ENCODE assay signal across 8 mouse cellular contexts in genomic region chr17:34555483-34555882, GRCm38 (mm10). TPM values are rescaled to one million over a fixed set of nuclear protein-coding genes. Genes with fewer than 3 reads are reported as not detected.
DNase-seq lines count a peak whose midpoint lies in the region; TF ChIP-seq lines count a peak whose summit lies in the region.

No protein-coding gene starts in this region.

- H3K4me3 ChIP-seq in limb, embryonic 10.5 days: no peak overlapping the region
- H3K4me3 ChIP-seq in olfactory bulb, adult 2 months (ENCODE audit: insufficient read depth, low read depth, low read length): no peak overlapping the region

- H3K9me3 ChIP-seq in limb, embryonic 10.5 days (replicated peaks): no peaks in the 10 kb centered on the region

- peaks cover 6% of the 10 kb centered on the region; the same call in 1 of the 2 replicates for H3K4me1 ChIP-seq in limb, embryonic 10.5 days
- no peaks in the 10 kb centered on the region for H3K4me1 ChIP-seq in olfactory bulb, adult 2 months (ENCODE audit: control insufficient read depth, insufficient read depth, low read length)

- 26% methylated on average over 5 of the region's 5 CpGs for WGBS in limb, embryonic 10.5 days
- 17% methylated on average over 5 of the region's 5 CpGs for WGBS in olfactory bulb, adult 2 months

- no peaks in the 10 kb centered on the region for H3K36me3 ChIP-seq in limb, embryonic 10.5 days

- TF ChIP-seq CTCF in olfactory bulb, adult 2 months (IDR thresholded peaks at IDR 0.05; ENCODE audit: insufficient read depth, low read depth, low read length): peak; percentile 55

- TF ChIP-seq POLR2A in olfactory bulb, adult 2 months (IDR thresholded peaks at IDR 0.05; ENCODE audit: insufficient read depth, low read depth, low read length): no peak

- H3K27me3 ChIP-seq in limb, embryonic 10.5 days (ENCODE audit: low read depth, poor library complexity, severe bottlenecking): no peaks in the 10 kb centered on the region

- H3K27ac ChIP-seq in limb, embryonic 10.5 days: no peak overlapping the region
- no peak overlapping the region for H3K27ac ChIP-seq in olfactory bulb, adult 2 months (ENCODE audit: insufficient read depth, low read depth, low read length)

- DNase-seq in B cell, adult 2 months: peak; percentile 90 to 91
- DNase-seq in MEL-GATA-1-ER (ENCODE audit: extremely low read depth, low read depth): peak; percentile 39
- DNase-seq in cerebellum, adult 18-20 months: peak; percentile 73 to 79
- DNase-seq in frontal cortex, postnatal 36 days (ENCODE audit: low spot score in 2 of 2): peak; percentile 68 to 77
- DNase-seq in kidney, adult 18-20 months: peak; percentile 84
- DNase-seq in limb, embryonic 10.5 days (ENCODE audit: low spot score): peak; percentile 86
- peak; percentile 81 for DNase-seq in thymus, postnatal 14 days

RNA-seq across cellular contexts. Expression of gene Notch4, which starts 8.6 kb away (rescaled TPM):
- polyA plus RNA-seq in limb, embryonic 10.5 days (2016; fragmentation: Nextera tagmentation; extraction: Ambion mirVana): 6.4 and 8.2 TPM in 2 replicates
- polyA plus RNA-seq in olfactory bulb, adult 2 months (2012; ENCODE audit: insufficient read depth, insufficient read length, low replicate concordance, missing spikeins): not detected in 2 replicates

RNA-seq across cellular contexts. Expression of gene Gpsm3, which starts 34.1 kb away (rescaled TPM):
- polyA plus RNA-seq in limb, embryonic 10.5 days (2016; fragmentation: Nextera tagmentation; extraction: Ambion mirVana): 4.8 and 10.5 TPM in 2 replicates
- polyA plus RNA-seq in olfactory bulb, adult 2 months (2012; ENCODE audit: insufficient read depth, insufficient read length, low replicate concordance, missing spikeins): not detected in 2 replicates

RNA-seq across cellular contexts. Expression of gene Pbx2, which starts 35.6 kb away (rescaled TPM):
- 19.9 and 22.5 TPM in 2 replicates for polyA plus RNA-seq in limb, embryonic 10.5 days (2016; fragmentation: Nextera tagmentation; extraction: Ambion mirVana)
- not detected in 2 replicates for polyA plus RNA-seq in olfactory bulb, adult 2 months (2012; ENCODE audit: insufficient read depth, insufficient read length, low replicate concordance, missing spikeins)

RNA-seq across cellular contexts. Expression of gene Btnl6, which starts 38.3 kb away (rescaled TPM):
- not detected in 2 replicates for polyA plus RNA-seq in limb, embryonic 10.5 days (2016; fragmentation: Nextera tagmentation; extraction: Ambion mirVana)
- polyA plus RNA-seq in olfactory bulb, adult 2 months (2012; ENCODE audit: insufficient read depth, insufficient read length, low replicate concordance, missing spikeins): not detected in 2 replicates

RNA-seq across cellular contexts. Expression of gene Ager, which starts 42.2 kb away (rescaled TPM):
- 2.6 and 3.6 TPM in 2 replicates for polyA plus RNA-seq in limb, embryonic 10.5 days (2016; fragmentation: Nextera tagmentation; extraction: Ambion mirVana)
- not detected in 2 replicates for polyA plus RNA-seq in olfactory bulb, adult 2 months (2012; ENCODE audit: insufficient read depth, insufficient read length, low replicate concordance, missing spikeins)

Comparison
In these comparisons a context has a peak if more than half of its experiments do, and no peak if none do; other contexts are left out.
1. DNase-seq: peak in every context shown above with its lines; median percentile 90 in B cell, adult 2 months; 86 in limb, embryonic 10.5 days; 84 in kidney, adult 18-20 months; 81 in thymus, postnatal 14 days; 76 in cerebellum, adult 18-20 months; 72 in frontal cortex, postnatal 36 days; 39 in MEL-GATA-1-ER.